Mouse (Mus musculus) myocyte (in vitro differentiated cells): Measurements from ENCODE around the gene Ucp3.

Experiments
- POLR2A ChIP-seq: IDR thresholded peaks from one replicate; pipeline ENCODE4 v1.6.1; 2011; ENCODE audit warnings: low read depth, mild to moderate bottlenecking, control low read depth, moderate library complexity; ENCODE audit not compliant: insufficient read length
- TCF12 ChIP-seq: IDR thresholded peaks from one replicate; pipeline ENCODE4 v1.6.1; 2011; ENCODE audit warnings: mild to moderate bottlenecking, control low read depth; ENCODE audit not compliant: poor library complexity, insufficient read depth, severe bottlenecking
- USF1 ChIP-seq: IDR thresholded peaks from one replicate; pipeline ENCODE4 v1.6.1; 2011; ENCODE audit warnings: low read depth, mild to moderate bottlenecking, control low read depth, moderate library complexity

DNA sequence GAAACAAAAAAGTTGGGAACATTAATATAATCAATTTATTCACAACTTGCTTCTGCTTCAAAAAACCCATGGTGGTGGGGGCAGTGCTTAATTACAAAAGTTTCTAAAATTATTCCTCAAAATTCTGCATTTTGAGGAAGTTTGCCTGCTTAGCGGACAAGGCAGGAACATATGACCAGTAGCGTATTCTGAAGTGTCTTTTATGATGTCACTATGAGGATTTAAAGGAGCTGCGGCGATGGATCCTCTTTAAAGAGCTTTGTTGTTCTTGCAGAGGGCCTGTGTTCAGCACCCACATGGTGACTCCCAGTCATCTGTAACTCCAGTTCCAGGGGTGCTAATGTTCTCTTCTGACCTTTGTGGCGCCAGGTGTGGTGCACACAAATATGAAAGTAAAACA, 58.0 kb downstream of the Ucp3 start:
- TF ChIP-seq TCF12 (no peak), USF1 (no peak), POLR2A (no peak)
